In genomic region chr5:137526192-137526936, GRCm38 (mm10) we compare ENCODE assay signal across 8 mouse cellular contexts. TPM values are rescaled to one million over a fixed set of nuclear protein-coding genes. Genes with fewer than 3 reads are reported as not detected.
A peak's percentile ranks its signal among the peaks of the same experiment; 100 is the strongest.
DNase-seq lines count a peak whose midpoint lies in the region; ATAC-seq lines count a peak whose summit lies in the region.
"Had no signal": no experiment of that assay in that cellular context is flagged by ENCODE, and none has a peak within 500 bp of the region (broad histone marks: within the 10 kb centered on the region; RNA-seq: fewer than 3 reads in every experiment).

No protein-coding gene starts in this region.

- H3K27me3 ChIP-seq in neural tube, embryonic 11.5 days (ENCODE audit: control insufficient read depth, insufficient read depth, low read length) = no peaks in the 10 kb centered on the region
- no peaks in the 10 kb centered on the region for H3K27me3 ChIP-seq in forebrain, embryonic 11.5 days (ENCODE audit: control insufficient read depth, insufficient read depth, low read length)
- H3K27me3 ChIP-seq in splenic B cell, adult 2 months (ENCODE audit: control insufficient read depth, insufficient read depth, low read length, poor library complexity, severe bottlenecking) = no peaks in the 10 kb centered on the region

- peaks cover 47% of the 10 kb centered on the region for H3K36me3 ChIP-seq in neural tube, embryonic 11.5 days (ENCODE audit: control insufficient read depth, insufficient read depth, low read length)
- peaks cover 32% of the 10 kb centered on the region for H3K36me3 ChIP-seq in forebrain, embryonic 11.5 days (ENCODE audit: control insufficient read depth, insufficient read depth, low read length)
- peaks cover 24% of the 10 kb centered on the region for H3K36me3 ChIP-seq in splenic B cell, adult 2 months (ENCODE audit: control insufficient read depth, insufficient read depth, low read length, poor library complexity, severe bottlenecking)

- no peak overlapping the region for H3K4me2 ChIP-seq in neural tube, embryonic 11.5 days (ENCODE audit: low read depth)
- no peak overlapping the region for H3K4me2 ChIP-seq in forebrain, embryonic 11.5 days (ENCODE audit: low read depth, low read length, severe bottlenecking)

- peaks cover 14% of the 10 kb centered on the region; the same call in 1 of the 2 replicates for H3K4me1 ChIP-seq in neural tube, embryonic 11.5 days (ENCODE audit: control insufficient read depth, insufficient read depth, low read length)
- H3K4me1 ChIP-seq in forebrain, embryonic 11.5 days (replicated peaks; ENCODE audit: control insufficient read depth, insufficient read depth, low read length) = peaks cover 12% of the 10 kb centered on the region

- peak overlapping the region; percentile 34; the same call in 1 of the 2 replicates for H3K27ac ChIP-seq in neural tube, embryonic 11.5 days (ENCODE audit: low read depth, low read length)
- peak overlapping the region; percentile 9 for H3K27ac ChIP-seq in forebrain, embryonic 11.5 days (ENCODE audit: low read depth, low read length)
- H3K27ac ChIP-seq: macrophage had no signal

- ATAC-seq in neural tube, embryonic 11.5 days (ENCODE audit: insufficient read depth, low FRiP score, low TSS enrichment) = no peak
- no peak for ATAC-seq in forebrain, embryonic 11.5 days (replicated peaks; ENCODE audit: low FRiP score)

- DNase-seq in neural tube, embryonic 11.5 days (ENCODE audit: low spot score) = no peak
- DNase-seq in neural tube, embryonic 10.5 days (ENCODE audit: extremely low spot score, low spot score) = no peak
- DNase-seq in cerebellum, postnatal 10 days = peak; percentile 81 to 86
- peak; percentile 62 for DNase-seq in forebrain, embryonic 11.5 days (ENCODE audit: low spot score)
- peak; percentile 46 for DNase-seq in kidney, adult 18-20 months
- DNase-seq in lung, postnatal 10 days = peak; percentile 69
- DNase-seq in splenic B cell, adult 2 months (ENCODE audit: low read depth, low spot score) = peak; percentile 40

- WGBS in neural tube, embryonic 11.5 days = 51% methylated on average over 16 of the region's 16 CpGs
- WGBS in forebrain, embryonic 11.5 days = 45% methylated on average over 16 of the region's 16 CpGs

- no peak overlapping the region for H3K4me3 ChIP-seq in neural tube, embryonic 11.5 days (ENCODE audit: low read depth, low read length)
- H3K4me3 ChIP-seq in forebrain, embryonic 11.5 days (ENCODE audit: low read depth, low read length) = no peak overlapping the region

- H3K9me3 ChIP-seq in neural tube, embryonic 11.5 days (ENCODE audit: control insufficient read depth, low read length) = no peaks in the 10 kb centered on the region
- no peaks in the 10 kb centered on the region for H3K9me3 ChIP-seq in forebrain, embryonic 11.5 days (ENCODE audit: control insufficient read depth, low read length)

- no peak overlapping the region for H3K9ac ChIP-seq in neural tube, embryonic 11.5 days (ENCODE audit: low read length)
- H3K9ac ChIP-seq in forebrain, embryonic 11.5 days (ENCODE audit: low read length) = peak overlapping the region; percentile 20; the same call in 1 of the 2 replicates

RNA-seq across cellular contexts. Expression of gene Epo, which starts 6.7 kb away (rescaled TPM):
- polyA plus RNA-seq in neural tube, embryonic 11.5 days (2014; fragmentation: Nextera tagmentation; extraction: Ambion mirVana) = 0.34 and 0.51 TPM in 2 replicates
- polyA plus RNA-seq in forebrain, embryonic 11.5 days (2014; fragmentation: Nextera tagmentation; extraction: Ambion mirVana) = 0.40 and 0.84 TPM in 2 replicates
- polyA plus RNA-seq: macrophage had no signal

RNA-seq across cellular contexts. Expression of gene Gnb2, which starts 6.9 kb away (rescaled TPM):
- 449 and 479 TPM in 2 replicates for polyA plus RNA-seq in neural tube, embryonic 11.5 days (2014; fragmentation: Nextera tagmentation; extraction: Ambion mirVana)
- 410 and 508 TPM in 2 replicates for polyA plus RNA-seq in forebrain, embryonic 11.5 days (2014; fragmentation: Nextera tagmentation; extraction: Ambion mirVana)

RNA-seq across cellular contexts. Expression of gene Gigyf1, which starts 8.0 kb away (rescaled TPM):
- 9.5 and 10.6 TPM in 2 replicates for polyA plus RNA-seq in neural tube, embryonic 11.5 days (2014; fragmentation: Nextera tagmentation; extraction: Ambion mirVana)
- 14.0 and 14.9 TPM in 2 replicates for polyA plus RNA-seq in forebrain, embryonic 11.5 days (2014; fragmentation: Nextera tagmentation; extraction: Ambion mirVana)

RNA-seq across cellular contexts. Expression of gene Pop7, which starts 24.0 kb away (rescaled TPM):
- 53.9 and 57.9 TPM in 2 replicates for polyA plus RNA-seq in neural tube, embryonic 11.5 days (2014; fragmentation: Nextera tagmentation; extraction: Ambion mirVana)
- polyA plus RNA-seq in forebrain, embryonic 11.5 days (2014; fragmentation: Nextera tagmentation; extraction: Ambion mirVana) = 55.9 and 62.4 TPM in 2 replicates

RNA-seq across cellular contexts. Expression of gene Actl6b, which starts 27.0 kb away (rescaled TPM):
- 38.6 and 40.0 TPM in 2 replicates for polyA plus RNA-seq in neural tube, embryonic 11.5 days (2014; fragmentation: Nextera tagmentation; extraction: Ambion mirVana)
- 20.5 and 22.8 TPM in 2 replicates for polyA plus RNA-seq in forebrain, embryonic 11.5 days (2014; fragmentation: Nextera tagmentation; extraction: Ambion mirVana)
- polyA plus RNA-seq: macrophage had no signal

Comparison
In these comparisons a context has a peak if more than half of its experiments do, and no peak if none do; other contexts are left out.
1. DNase-seq: peak in cerebellum, postnatal 10 days (2 of 2), forebrain, embryonic 11.5 days (single experiment), kidney, adult 18-20 months (single experiment), lung, postnatal 10 days (single experiment) and splenic B cell, adult 2 months (single experiment); none in neural tube, embryonic 11.5 days (single experiment) and neural tube, embryonic 10.5 days (single experiment).